Mouse (Mus musculus) bone marrow, adult 2 months (tissue): ENCODE data around the gene Purb.

Experiments used
- CTCF ChIP-seq: fragments of 200-500 bp; IDR thresholded peaks from 2 replicates; pipeline ENCODE4 v1.5.1; 2011; ENCODE audit warnings: low read length, control low read depth; ENCODE audit not compliant: control insufficient read depth, insufficient read depth
- POLR2A ChIP-seq: fragments of 200-500 bp; IDR thresholded peaks from 2 replicates; pipeline ENCODE4 v1.6.1; 2011; ENCODE audit warnings: low read depth, mild to moderate bottlenecking, control low read depth, low read length, borderline replicate concordance; ENCODE audit not compliant: control insufficient read depth

DNA sequence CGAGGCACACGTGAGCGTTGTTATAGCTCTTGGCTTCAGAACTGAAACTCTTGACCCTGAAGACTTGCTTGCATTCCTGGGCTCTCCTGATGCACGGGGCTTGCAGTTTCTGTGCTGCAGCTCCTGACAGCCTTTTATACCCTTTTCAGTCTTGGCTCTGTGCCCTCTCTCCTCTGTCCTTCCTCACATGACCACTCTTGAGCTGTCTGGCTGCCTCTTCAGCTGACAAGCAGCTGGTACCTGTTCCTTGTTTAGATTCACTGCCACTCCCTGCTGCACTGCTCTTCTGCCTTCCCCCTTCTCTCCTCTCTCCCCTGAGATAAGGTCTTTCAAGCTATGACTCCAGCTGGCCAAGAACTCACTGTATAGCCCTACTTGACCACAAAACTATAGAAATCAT is 28.2 kb downstream of the Purb start:
- no peak for TF ChIP-seq POLR2A
- TF ChIP-seq CTCF: no peak
